Mouse (Mus musculus) hindbrain, embryonic 16.5 days (tissue): ENCODE measurements at regions not wholly inside any gene's neighbourhood (a gene's known extent, or its start where the extent isn't known, plus 50 kb on each side); places are given as distances from the start of the nearest gene placed in this dataset.

Source experiments
- ATAC-seq: fragments of 200-750 bp; cut with Nextera tagmentation; 2 replicates; pipeline ENCODE4 v1.8.0; 2017; ENCODE audit warnings: moderate TSS enrichment, moderate library complexity
- H3K27ac ChIP-seq: fragments of 300-500 bp; sonication (generic); 2 replicates; pipeline ENCODE4 v1.5.1; 2014; ENCODE audit warnings: low read depth, mild to moderate bottlenecking, control low read depth, low read length, moderate library complexity
- H3K27me3 ChIP-seq: fragments of 300-500 bp; sonication (generic); replicated peaks from 2 replicates; pipeline ENCODE4 v1.6.1; 2014; ENCODE audit warnings: low read length; ENCODE audit not compliant: control insufficient read depth, insufficient read depth
- H3K36me3 ChIP-seq: fragments of 300-500 bp; sonication (generic); 2 replicates; pipeline ENCODE4 v1.6.1; 2014; ENCODE audit warnings: mild to moderate bottlenecking, low read length, moderate library complexity, mixed read lengths; ENCODE audit not compliant: control insufficient read depth, insufficient read depth
- H3K4me1 ChIP-seq: fragments of 300-500 bp; sonication (generic); 2 replicates; pipeline ENCODE4 v1.6.1; 2014; ENCODE audit warnings: low read depth, low read length; ENCODE audit not compliant: control insufficient read depth, insufficient read depth
- H3K4me2 ChIP-seq: fragments of 300-500 bp; sonication (generic); 2 replicates; pipeline ENCODE4 v1.6.1; 2014; ENCODE audit warnings: mild to moderate bottlenecking, low read length, control low read depth, moderate library complexity
- H3K4me3 ChIP-seq: fragments of 300-500 bp; sonication (generic); 2 replicates; pipeline ENCODE4 v1.5.1; 2014; ENCODE audit warnings: mild to moderate bottlenecking, low read length, control low read depth, moderate library complexity
- H3K9ac ChIP-seq: fragments of 300-500 bp; sonication (generic); 2 replicates; pipeline ENCODE4 v1.6.1; 2014; ENCODE audit warnings: low read depth, mild to moderate bottlenecking, control low read depth, low read length, moderate library complexity
- H3K9me3 ChIP-seq: fragments of 300-500 bp; sonication (generic); 2 replicates; pipeline ENCODE4 v1.6.1; 2014; ENCODE audit warnings: mild to moderate bottlenecking, low read length, moderate library complexity; ENCODE audit not compliant: control insufficient read depth
- WGBS: fragments of 180-500 bp; shearing (Covaris S2); extraction: QIAGEN DNeasy Blood & Tissue Kit; methylation state at CpG from one replicate; pipeline ENCODE4 v1.1.7; 2014; 5-methylcytosine and 5-hydroxymethylcytosine counted together

DNA sequence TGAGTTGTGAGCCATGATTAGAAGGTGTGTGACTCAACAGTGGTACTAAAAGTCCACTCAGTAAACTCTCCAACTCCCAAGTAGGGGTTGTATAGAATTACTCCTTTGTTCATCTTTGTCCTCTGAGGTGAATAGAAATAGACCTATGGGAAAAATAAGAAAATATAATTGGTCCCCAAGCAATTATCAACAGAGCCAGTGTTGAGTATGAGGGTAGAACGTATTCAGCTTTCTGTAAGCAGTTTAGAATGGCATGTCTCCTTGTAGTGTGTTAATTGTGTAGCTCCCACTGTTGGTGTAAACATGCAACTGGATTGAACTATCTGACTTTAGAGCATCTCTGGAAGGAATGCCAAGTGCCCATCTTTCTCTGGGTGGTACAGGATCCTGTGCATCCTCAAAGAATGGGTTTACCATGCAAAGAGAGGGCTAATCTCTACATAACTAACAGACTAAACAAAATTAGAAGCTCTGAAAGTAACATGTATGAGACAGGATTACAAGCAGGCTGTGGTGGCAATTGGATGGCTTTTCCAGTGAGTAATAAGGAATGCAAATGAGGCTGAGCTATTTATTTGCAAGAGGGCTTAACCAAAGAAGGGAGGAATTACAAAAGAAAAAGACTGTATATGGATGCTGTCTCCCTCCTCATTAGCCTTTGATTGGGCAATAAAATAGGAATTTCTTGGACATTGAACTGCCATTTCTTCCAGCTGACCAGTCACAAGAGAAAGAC, 356.6 kb downstream of the Serpinb8 start:
- Histone ChIP-seq H3K4me2 (no peak overlapping the region), H3K9me3 (no peaks in the 10 kb centered on the region), H3K4me1 (no peaks in the 10 kb centered on the region), H3K27ac (no peak overlapping the region), H3K9ac (no peak overlapping the region), H3K4me3 (no peak overlapping the region), H3K27me3 (no peaks in the 10 kb centered on the region), H3K36me3 (no peaks in the 10 kb centered on the region)
- 81% methylated on average over 1 of the region's 1 CpGs for WGBS
- ATAC-seq: no peak

DNA sequence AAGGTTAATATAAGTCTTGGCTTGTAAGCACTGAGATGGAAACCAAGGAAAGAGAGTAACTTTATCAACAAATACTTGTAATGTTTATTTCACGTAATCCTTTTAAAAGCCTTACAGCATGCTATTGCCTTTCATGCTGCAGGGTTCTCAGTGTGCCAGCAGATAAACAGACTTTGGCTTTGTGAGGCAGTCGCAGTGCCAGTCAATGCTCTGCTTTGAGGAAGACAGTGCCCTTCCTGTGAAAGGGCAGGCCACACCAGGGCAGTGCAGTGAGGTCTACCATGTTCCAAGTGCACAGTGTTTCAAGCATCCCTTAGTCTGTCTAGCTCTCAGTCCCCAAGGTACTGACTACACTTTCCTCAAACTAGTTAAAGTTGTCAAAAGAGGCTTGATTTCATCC, 360.6 kb downstream of the Serpinb8 start:
- H3K4me3 ChIP-seq: no peak overlapping the region
- H3K36me3 ChIP-seq: no peaks in the 10 kb centered on the region
- H3K9ac ChIP-seq: no peak overlapping the region
- H3K27me3 ChIP-seq: no peaks in the 10 kb centered on the region
- no peaks in the 10 kb centered on the region for H3K4me1 ChIP-seq
- no peaks in the 10 kb centered on the region for H3K9me3 ChIP-seq
- no peak for ATAC-seq
- WGBS: 63% methylated on average over 2 of the region's 2 CpGs
- no peak overlapping the region for H3K27ac ChIP-seq
- H3K4me2 ChIP-seq: no peak overlapping the region

DNA sequence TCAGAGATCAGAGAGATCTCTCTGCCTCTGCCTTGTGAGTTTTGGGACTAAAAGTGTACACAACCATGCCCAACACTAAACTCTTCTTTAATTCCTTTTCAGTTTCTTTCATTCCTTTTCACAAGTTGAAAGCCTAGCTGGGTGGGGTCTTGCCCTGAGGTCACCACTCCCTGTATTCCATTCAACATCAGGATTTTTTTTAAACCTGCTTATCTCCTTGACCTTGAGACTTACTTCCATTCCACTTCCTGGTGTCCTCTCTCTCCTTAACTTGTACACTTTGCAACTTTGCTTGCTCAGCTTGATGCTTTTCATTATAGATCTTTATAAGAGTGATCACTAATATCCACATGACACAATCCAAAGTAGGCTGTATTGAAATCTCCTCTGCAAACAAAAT, 371.2 kb downstream of the Serpinb8 start:
- no peaks in the 10 kb centered on the region for H3K27me3 ChIP-seq
- H3K36me3 ChIP-seq: no peaks in the 10 kb centered on the region
- no peak overlapping the region for H3K4me3 ChIP-seq
- ATAC-seq: no peak
- H3K4me1 ChIP-seq: no peaks in the 10 kb centered on the region
- H3K4me2 ChIP-seq: no peak overlapping the region
- H3K27ac ChIP-seq: no peak overlapping the region
- H3K9ac ChIP-seq: no peak overlapping the region
- H3K9me3 ChIP-seq: no peaks in the 10 kb centered on the region

DNA sequence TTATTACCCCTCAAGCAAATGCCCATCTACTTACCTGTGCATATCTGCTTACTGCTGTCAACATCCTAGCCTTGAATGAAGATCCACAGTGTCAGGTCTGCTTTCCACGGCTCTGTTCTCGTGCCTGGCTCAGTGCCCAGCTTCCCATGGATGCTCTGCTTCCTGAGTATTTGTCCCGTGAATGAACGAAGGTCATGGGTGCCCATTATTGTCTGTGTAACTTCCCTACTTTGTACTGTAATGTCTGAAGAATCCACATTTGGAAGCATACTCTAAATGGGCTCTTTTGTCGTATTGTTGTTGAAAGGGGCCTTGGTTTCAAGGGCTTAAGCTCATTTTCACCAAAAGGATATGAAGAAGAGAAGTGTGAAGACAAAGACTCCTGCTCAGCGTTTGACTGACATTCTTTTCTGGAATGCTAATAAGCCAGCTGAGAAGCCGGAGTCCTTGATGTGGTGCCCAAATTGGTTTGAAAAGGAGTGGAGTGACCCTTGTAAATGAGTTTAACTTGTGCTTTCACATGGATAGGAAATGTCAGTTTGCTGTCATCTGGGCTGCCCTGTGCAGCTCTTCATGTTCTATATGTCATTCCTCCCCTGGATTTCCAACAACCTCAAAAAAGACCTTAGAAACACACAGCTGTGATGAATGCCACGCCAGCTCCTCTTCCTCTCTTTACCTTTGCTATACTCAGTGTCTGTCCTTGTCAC, 386.0 kb downstream of the Serpinb8 start:
- Histone ChIP-seq H3K4me2 (no peak overlapping the region), H3K4me1 (no peaks in the 10 kb centered on the region), H3K4me3 (no peak overlapping the region), H3K27me3 (no peaks in the 10 kb centered on the region), H3K27ac (no peak overlapping the region), H3K36me3 (no peaks in the 10 kb centered on the region), H3K9me3 (no peaks in the 10 kb centered on the region), H3K9ac (no peak overlapping the region)
- ATAC-seq: no peak
- WGBS: 26% methylated on average over 8 of the region's 8 CpGs

DNA sequence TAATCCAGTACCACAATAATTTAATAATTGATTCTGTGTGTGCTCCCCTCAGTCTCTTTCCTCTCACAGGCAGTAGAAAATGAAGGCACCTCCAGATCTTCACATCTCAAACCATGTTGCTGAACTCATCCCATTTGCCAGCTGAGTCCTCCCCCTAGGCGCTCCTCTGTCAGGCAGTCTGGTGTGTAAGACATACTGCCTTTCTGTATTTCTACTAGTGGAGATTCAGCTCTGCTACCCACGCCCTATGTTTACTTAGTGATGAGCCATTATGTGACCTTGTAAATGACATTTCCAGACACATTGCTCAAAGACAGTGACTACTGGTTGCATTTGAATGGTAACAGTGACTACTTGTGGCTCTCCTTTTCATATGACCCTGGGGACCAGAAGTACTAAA, 387.9 kb downstream of the Serpinb8 start:
- no peak overlapping the region for H3K4me2 ChIP-seq
- H3K9ac ChIP-seq: no peak overlapping the region
- WGBS: 52% methylated on average over 2 of the region's 2 CpGs
- no peak for ATAC-seq
- no peak overlapping the region for H3K4me3 ChIP-seq
- no peaks in the 10 kb centered on the region for H3K36me3 ChIP-seq
- H3K27me3 ChIP-seq: no peaks in the 10 kb centered on the region
- no peak overlapping the region for H3K27ac ChIP-seq
- H3K9me3 ChIP-seq: no peaks in the 10 kb centered on the region
- no peaks in the 10 kb centered on the region for H3K4me1 ChIP-seq

DNA sequence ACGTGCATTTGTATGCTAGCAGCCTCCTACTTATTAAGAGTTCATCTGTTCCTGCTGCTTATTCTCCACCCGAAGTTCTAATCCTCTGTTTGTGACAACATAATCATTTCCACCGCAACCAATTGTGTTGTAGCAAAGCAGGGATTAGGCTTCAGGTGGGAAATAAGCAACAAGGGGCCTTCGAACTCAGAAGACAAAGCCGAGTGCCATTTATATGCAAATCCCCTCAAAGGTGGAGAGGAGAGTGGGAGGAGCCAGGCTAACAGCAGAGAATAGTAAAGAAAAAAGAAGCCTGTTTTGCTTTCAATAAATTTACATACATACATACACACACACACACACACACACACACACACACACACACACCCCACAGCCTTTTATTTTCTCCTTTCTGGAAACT, 388.6 kb downstream of the Serpinb8 start:
- Histone ChIP-seq H3K27me3 (no peaks in the 10 kb centered on the region), H3K4me3 (no peak overlapping the region), H3K36me3 (no peaks in the 10 kb centered on the region), H3K9me3 (no peaks in the 10 kb centered on the region), H3K27ac (no peak overlapping the region), H3K4me1 (no peaks in the 10 kb centered on the region), H3K4me2 (no peak overlapping the region), H3K9ac (no peak overlapping the region)
- 18% methylated on average over 5 of the region's 5 CpGs for WGBS
- no peak for ATAC-seq

DNA sequence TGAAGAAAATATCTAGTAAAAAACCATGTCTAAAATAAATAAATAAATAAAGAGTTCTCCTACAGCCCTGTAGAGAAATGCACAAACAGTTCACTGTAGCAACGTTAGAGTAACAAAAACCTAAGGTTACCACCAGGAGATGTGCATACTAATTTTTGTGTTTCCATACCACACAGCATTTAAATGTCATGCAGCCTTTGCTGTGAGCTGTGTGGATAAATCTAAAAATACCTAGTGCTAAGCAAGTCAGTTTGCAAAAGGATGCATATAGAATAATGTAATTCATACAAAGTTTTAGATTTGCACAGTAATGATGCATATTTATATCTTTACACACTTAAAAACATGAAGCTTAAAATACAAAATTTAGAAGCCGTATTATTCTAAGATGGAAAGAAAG, 395.8 kb downstream of the Serpinb8 start:
- WGBS: 86% methylated on average over 2 of the region's 2 CpGs
- Histone ChIP-seq H3K9me3 (no peaks in the 10 kb centered on the region), H3K36me3 (no peaks in the 10 kb centered on the region), H3K4me1 (no peaks in the 10 kb centered on the region), H3K4me3 (no peak overlapping the region), H3K9ac (no peak overlapping the region), H3K4me2 (no peak overlapping the region), H3K27ac (no peak overlapping the region), H3K27me3 (no peaks in the 10 kb centered on the region)
- ATAC-seq: no peak

DNA sequence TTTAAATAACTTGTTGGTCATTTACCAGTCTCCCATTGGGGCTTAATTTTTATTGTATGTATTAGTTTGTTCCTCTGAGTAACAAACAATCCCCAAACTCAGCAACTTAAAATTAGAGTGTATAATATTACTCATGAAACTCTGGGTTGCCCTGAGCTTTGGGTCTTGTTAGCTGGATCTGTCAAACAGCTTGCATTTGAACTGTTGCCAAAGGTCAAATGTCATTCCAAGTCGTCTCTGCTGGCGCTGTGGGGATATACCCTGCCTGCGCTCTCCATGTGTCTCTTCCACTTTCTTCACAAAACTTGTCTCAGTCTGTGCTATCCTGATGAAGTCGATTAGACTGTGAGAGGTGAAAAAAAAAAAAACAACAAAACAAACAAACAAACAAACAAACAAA, 398.3 kb downstream of the Serpinb8 start:
- no peak overlapping the region for H3K4me2 ChIP-seq
- H3K27me3 ChIP-seq: no peaks in the 10 kb centered on the region
- ATAC-seq: no peak
- H3K9me3 ChIP-seq: no peaks in the 10 kb centered on the region
- H3K4me3 ChIP-seq: no peak overlapping the region
- no peak overlapping the region for H3K27ac ChIP-seq
- no peaks in the 10 kb centered on the region for H3K4me1 ChIP-seq
- no peaks in the 10 kb centered on the region for H3K36me3 ChIP-seq
- 60% methylated on average over 4 of the region's 4 CpGs for WGBS
- H3K9ac ChIP-seq: no peak overlapping the region

DNA sequence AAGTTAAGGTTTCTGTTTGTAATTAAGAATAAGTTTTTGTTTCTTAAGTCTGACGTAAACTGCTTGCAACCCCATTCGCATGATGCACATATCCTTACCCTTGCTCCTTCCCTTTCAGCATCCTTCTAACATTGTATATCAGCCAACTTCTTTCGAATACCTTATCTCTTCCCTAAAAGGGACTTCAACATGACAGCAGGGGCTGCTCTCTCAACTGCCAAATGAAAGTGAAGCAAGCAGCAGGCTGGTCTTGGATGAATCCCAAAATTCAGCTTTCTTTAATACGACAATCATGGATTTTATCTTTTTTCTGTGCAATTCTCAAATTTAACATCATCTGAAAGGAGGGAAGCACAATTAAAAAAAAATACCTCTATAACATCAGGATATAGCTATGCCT, 403.2 kb downstream of the Serpinb8 start:
- Histone ChIP-seq H3K9ac (no peak overlapping the region), H3K27me3 (no peaks in the 10 kb centered on the region), H3K4me2 (no peak overlapping the region), H3K4me3 (no peak overlapping the region), H3K27ac (no peak overlapping the region), H3K36me3 (no peaks in the 10 kb centered on the region), H3K9me3 (no peaks in the 10 kb centered on the region), H3K4me1 (no peaks in the 10 kb centered on the region)
- 77% methylated on average over 4 of the region's 4 CpGs for WGBS
- ATAC-seq: no peak
